Mouse (Mus musculus): ENCODE measurements around the gene Rac3.

GRCm38 (mm10) chr11:120709551-120709950, 11.7 kb upstream of the Rac3 start:
- TF ChIP-seq TAL1 (IDR thresholded peaks at IDR 0.05; ENCODE audit: low read length) (no peak), GATA1 (IDR thresholded peaks at IDR 0.05; ENCODE audit: low read length) (no peak)

All from erythroblast, embryonic 14.5 days (primary cell).